Mouse (Mus musculus): Measurements from ENCODE around the gene Psme2. TPM values are rescaled to one million over a fixed set of nuclear protein-coding genes. Genes with fewer than 3 reads are reported as not detected.

Gene Psme2
- polyA plus RNA-seq (2014; fragmentation: Nextera tagmentation; extraction: Ambion mirVana), result 222 and 223 TPM in 2 replicates

- WGBS (ENCODE audit: insufficient replicate concordance), result 1% methylated on average over 22 of the region's 22 CpGs
- peak within 1 kb of the TSS; percentile 98 for H3K27ac ChIP-seq (ENCODE audit: low read depth, low read length)
- H3K9ac ChIP-seq (ENCODE audit: low read depth, low read length), result peak within 1 kb of the TSS; percentile 85
- H3K36me3 ChIP-seq (ENCODE audit: control insufficient read depth, insufficient read depth, low read length), result peaks cover 17% of the 10 kb centered on the region
- ATAC-seq (replicated peaks; ENCODE audit: insufficient number of reproducible peaks, low FRiP score, low TSS enrichment), result peak; percentile 96
- peak within 1 kb of the TSS; percentile 98 for H3K4me2 ChIP-seq
- H3K4me3 ChIP-seq (ENCODE audit: low read depth, low read length), result peak within 1 kb of the TSS; percentile 78
- H3K4me1 ChIP-seq (ENCODE audit: control insufficient read depth, insufficient read depth, low read length), result peaks cover 19% of the 10 kb centered on the region
- H3K9me3 ChIP-seq (replicated peaks; ENCODE audit: control insufficient read depth, low read length), result no peaks in the 10 kb centered on the region
- H3K27me3 ChIP-seq (ENCODE audit: control insufficient read depth, insufficient read depth, low read length), result no peaks in the 10 kb centered on the region
Measured at GRCm38 (mm10) chr14:55590748-55591330, at the start of gene Psme2. Psme2 (minus strand) TSS chr14:55591113.

GRCm38 (mm10) chr14:55637795-55638194, 46.9 kb upstream of the Psme2 start, which contains the start of gene Gm49378:
Gm49378 (minus strand) TSS chr14:55637895.
- Histone ChIP-seq H3K9me3 (replicated peaks; ENCODE audit: control insufficient read depth, low read length) (no peaks in the 10 kb centered on the region), H3K36me3 (ENCODE audit: control insufficient read depth, insufficient read depth, low read length) (peaks cover 34% of the 10 kb centered on the region), H3K4me3 (ENCODE audit: low read depth, low read length) (no peak within 1 kb of the TSS), H3K27ac (ENCODE audit: low read depth, low read length) (no peak within 1 kb of the TSS), H3K4me1 (ENCODE audit: control insufficient read depth, insufficient read depth, low read length) (peaks cover 9% of the 10 kb centered on the region), H3K27me3 (ENCODE audit: control insufficient read depth, insufficient read depth, low read length) (no peaks in the 10 kb centered on the region), H3K4me2 (no peak within 1 kb of the TSS), H3K9ac (ENCODE audit: low read depth, low read length) (no peak within 1 kb of the TSS)
- WGBS (ENCODE audit: insufficient replicate concordance), result 92% methylated on average over 9 of the region's 9 CpGs
- ATAC-seq (replicated peaks; ENCODE audit: insufficient number of reproducible peaks, low FRiP score, low TSS enrichment), result no peak

GRCm38 (mm10) chr14:55635523-55636007, 44.7 kb upstream of the Psme2 start, which contains the start of gene Ipo4:
Ipo4 (minus strand) TSS chr14:55635957.
- no peaks in the 10 kb centered on the region for H3K27me3 ChIP-seq (ENCODE audit: control insufficient read depth, insufficient read depth, low read length)
- WGBS (ENCODE audit: insufficient replicate concordance), result 1% methylated on average over 33 of the region's 33 CpGs
- peak; percentile 64 for ATAC-seq (replicated peaks; ENCODE audit: insufficient number of reproducible peaks, low FRiP score, low TSS enrichment)
- H3K9me3 ChIP-seq (replicated peaks; ENCODE audit: control insufficient read depth, low read length), result no peaks in the 10 kb centered on the region
- H3K4me2 ChIP-seq, result peak within 1 kb of the TSS; percentile 78
- peaks cover 3% of the 10 kb centered on the region; the same call in 1 of the 2 replicates for H3K4me1 ChIP-seq (ENCODE audit: control insufficient read depth, insufficient read depth, low read length)
- peaks cover 38% of the 10 kb centered on the region for H3K36me3 ChIP-seq (ENCODE audit: control insufficient read depth, insufficient read depth, low read length)
- no peak within 1 kb of the TSS for H3K27ac ChIP-seq (ENCODE audit: low read depth, low read length)
- H3K4me3 ChIP-seq (ENCODE audit: low read depth, low read length), result peak within 1 kb of the TSS; percentile 65
- peak within 1 kb of the TSS; percentile 76 for H3K9ac ChIP-seq (ENCODE audit: low read depth, low read length)

- H3K27ac ChIP-seq (ENCODE audit: low read depth, low read length), result no peak overlapping the region
Measured at GRCm38 (mm10) chr14:55634874-55635522, 44.1 kb upstream of the Psme2 start.

GRCm38 (mm10) chr14:55629312-55629711, 38.4 kb upstream of the Psme2 start:
- Histone ChIP-seq H3K4me2 (no peak overlapping the region), H3K4me3 (ENCODE audit: low read depth, low read length) (no peak overlapping the region), H3K9ac (ENCODE audit: low read depth, low read length) (no peak overlapping the region), H3K27me3 (ENCODE audit: control insufficient read depth, insufficient read depth, low read length) (no peaks in the 10 kb centered on the region), H3K36me3 (ENCODE audit: control insufficient read depth, insufficient read depth, low read length) (peaks cover 58% of the 10 kb centered on the region), H3K4me1 (ENCODE audit: control insufficient read depth, insufficient read depth, low read length) (0 out of 2 replicates have a peak, but pooled peaks cover 4% of the 10 kb centered on the region), H3K9me3 (replicated peaks; ENCODE audit: control insufficient read depth, low read length) (no peaks in the 10 kb centered on the region), H3K27ac (ENCODE audit: low read depth, low read length) (no peak overlapping the region)
- 52% methylated on average over 5 of the region's 5 CpGs for whole genome bisulfite sequencing (ENCODE audit: insufficient replicate concordance)
- ATAC-seq (replicated peaks; ENCODE audit: insufficient number of reproducible peaks, low FRiP score, low TSS enrichment), result no peak

More at GRCm38 (mm10) chr14:55634874-55635522, 44.1 kb upstream of the Psme2 start:
- peak; percentile 59 for ATAC-seq (replicated peaks; ENCODE audit: insufficient number of reproducible peaks, low FRiP score, low TSS enrichment)
- Histone ChIP-seq H3K4me1 (ENCODE audit: control insufficient read depth, insufficient read depth, low read length) (peaks cover 3% of the 10 kb centered on the region; the same call in 1 of the 2 replicates), H3K4me2 (peak overlapping the region; percentile 78), H3K9me3 (replicated peaks; ENCODE audit: control insufficient read depth, low read length) (no peaks in the 10 kb centered on the region), H3K27me3 (ENCODE audit: control insufficient read depth, insufficient read depth, low read length) (no peaks in the 10 kb centered on the region), H3K36me3 (ENCODE audit: control insufficient read depth, insufficient read depth, low read length) (peaks cover 42% of the 10 kb centered on the region), H3K9ac (ENCODE audit: low read depth, low read length) (peak overlapping the region; percentile 76), H3K4me3 (ENCODE audit: low read depth, low read length) (peak overlapping the region; percentile 65)
- 2% methylated on average over 23 of the region's 23 CpGs for WGBS (ENCODE audit: insufficient replicate concordance)

- peaks cover 51% of the 10 kb centered on the region for H3K36me3 ChIP-seq (ENCODE audit: control insufficient read depth, insufficient read depth, low read length)
- H3K4me3 ChIP-seq (ENCODE audit: low read depth, low read length), result no peak overlapping the region
- H3K9ac ChIP-seq (ENCODE audit: low read depth, low read length), result no peak overlapping the region
- no peak overlapping the region for H3K4me2 ChIP-seq
- ATAC-seq (replicated peaks; ENCODE audit: insufficient number of reproducible peaks, low FRiP score, low TSS enrichment), result no peak
- no peaks in the 10 kb centered on the region for H3K27me3 ChIP-seq (ENCODE audit: control insufficient read depth, insufficient read depth, low read length)
- 90% methylated on average over 27 of the region's 27 CpGs for WGBS (ENCODE audit: insufficient replicate concordance)
- H3K9me3 ChIP-seq (replicated peaks; ENCODE audit: control insufficient read depth, low read length), result no peaks in the 10 kb centered on the region
- H3K4me1 ChIP-seq (ENCODE audit: control insufficient read depth, insufficient read depth, low read length), result 0 out of 2 replicates have a peak, but pooled peaks cover 4% of the 10 kb centered on the region
- no peak overlapping the region for H3K27ac ChIP-seq (ENCODE audit: low read depth, low read length)
Measured at GRCm38 (mm10) chr14:55628077-55628827, 37.3 kb upstream of the Psme2 start.

GRCm38 (mm10) chr14:55618486-55619195, 27.7 kb upstream of the Psme2 start:
- Histone ChIP-seq H3K27ac (ENCODE audit: low read depth, low read length) (no peak overlapping the region), H3K9me3 (replicated peaks; ENCODE audit: control insufficient read depth, low read length) (no peaks in the 10 kb centered on the region), H3K27me3 (ENCODE audit: control insufficient read depth, insufficient read depth, low read length) (no peaks in the 10 kb centered on the region), H3K4me3 (ENCODE audit: low read depth, low read length) (peak overlapping the region; percentile 35), H3K4me2 (peak overlapping the region; percentile 57), H3K36me3 (ENCODE audit: control insufficient read depth, insufficient read depth, low read length) (no peaks in the 10 kb centered on the region), H3K4me1 (ENCODE audit: control insufficient read depth, insufficient read depth, low read length) (peaks cover 14% of the 10 kb centered on the region; the same call in 1 of the 2 replicates), H3K9ac (ENCODE audit: low read depth, low read length) (peak overlapping the region; percentile 56; the same call in 1 of the 2 replicates)
- no peak for ATAC-seq (replicated peaks; ENCODE audit: insufficient number of reproducible peaks, low FRiP score, low TSS enrichment)
- WGBS (ENCODE audit: insufficient replicate concordance), result 33% methylated on average over 22 of the region's 22 CpGs

GRCm38 (mm10) chr14:55617822-55618221, 26.9 kb upstream of the Psme2 start, which contains the start of gene Rec8:
Rec8 (plus strand) TSS chr14:55618037.
- Histone ChIP-seq H3K27me3 (ENCODE audit: control insufficient read depth, insufficient read depth, low read length) (no peaks in the 10 kb centered on the region), H3K27ac (ENCODE audit: low read depth, low read length) (no peak within 1 kb of the TSS), H3K9ac (ENCODE audit: low read depth, low read length) (peak within 1 kb of the TSS; percentile 56; the same call in 1 of the 2 replicates), H3K4me2 (peak within 1 kb of the TSS; percentile 57), H3K9me3 (replicated peaks; ENCODE audit: control insufficient read depth, low read length) (no peaks in the 10 kb centered on the region), H3K4me3 (ENCODE audit: low read depth, low read length) (peak within 1 kb of the TSS; percentile 35), H3K4me1 (ENCODE audit: control insufficient read depth, insufficient read depth, low read length) (peaks cover 14% of the 10 kb centered on the region; the same call in 1 of the 2 replicates), H3K36me3 (ENCODE audit: control insufficient read depth, insufficient read depth, low read length) (no peaks in the 10 kb centered on the region)
- peak; percentile 71 for ATAC-seq (replicated peaks; ENCODE audit: insufficient number of reproducible peaks, low FRiP score, low TSS enrichment)
- 9% methylated on average over 21 of the region's 21 CpGs for WGBS (ENCODE audit: insufficient replicate concordance)
